Mouse (Mus musculus): ENCODE data around the gene Btc.

The Btc gene

GRCm38 (mm10) chr5:91402339-91403211, at the start of gene Btc:
TSS of gene Btc (minus strand) at chr5:91402994.
- in situ Hi-C loops (cut with MboI), result no loop called here

- in situ Hi-C loops (cut with MboI), result no loop called here
Measured at GRCm38 (mm10) chr5:91444981-91445517, 42.3 kb upstream of the Btc start.

GRCm38 (mm10) chr5:91436563-91436962, 33.8 kb upstream of the Btc start:
- in situ Hi-C loops (cut with MboI), result no loop called here

- in situ Hi-C loops (cut with MboI), result no loop called here
Measured at GRCm38 (mm10) chr5:91434723-91435658, 32.2 kb upstream of the Btc start.

- in situ Hi-C loops (cut with MboI), result no loop called here
Measured at GRCm38 (mm10) chr5:91428547-91428946, 25.8 kb upstream of the Btc start.

GRCm38 (mm10) chr5:91413814-91414213, 11.0 kb upstream of the Btc start:
- in situ Hi-C loops (cut with MboI), result no loop called here

GRCm38 (mm10) chr5:91404263-91404662, 1.5 kb upstream of the Btc start:
- in situ Hi-C loops (cut with MboI), result no loop called here

GRCm38 (mm10) chr5:91403281-91403680, 487 bp upstream of the Btc start:
- in situ Hi-C loops (cut with MboI), result no loop called here

GRCm38 (mm10) chr5:91400493-91401096, 2.2 kb downstream of the Btc start:
- in situ Hi-C loops (cut with MboI), result no loop called here

- in situ Hi-C loops (cut with MboI), result no loop called here
Measured at GRCm38 (mm10) chr5:91375467-91375866, 27.3 kb downstream of the Btc start.

- in situ Hi-C loops (cut with MboI), result no loop called here
Measured at GRCm38 (mm10) chr5:91368061-91368565, 34.7 kb downstream of the Btc start.

GRCm38 (mm10) chr5:91366925-91367324, 35.9 kb downstream of the Btc start:
- in situ Hi-C loops (cut with MboI), result no loop called here

GRCm38 (mm10) chr5:91363274-91363991, 39.4 kb downstream of the Btc start:
- in situ Hi-C loops (cut with MboI), result no loop called here

- in situ Hi-C loops (cut with MboI), result no loop called here
Measured at GRCm38 (mm10) chr5:91352645-91353044, 50.1 kb downstream of the Btc start.

- in situ Hi-C loops (cut with MboI), result no loop called here
Measured at GRCm38 (mm10) chr5:91345681-91346080, 57.1 kb downstream of the Btc start.

GRCm38 (mm10) chr5:91345064-91345463, 57.7 kb downstream of the Btc start:
- in situ Hi-C loops (cut with MboI), result no loop called here

- in situ Hi-C loops (cut with MboI), result no loop called here
Measured at GRCm38 (mm10) chr5:91341981-91342760, 60.6 kb downstream of the Btc start.

- in situ Hi-C loops (cut with MboI), result no loop called here
Measured at GRCm38 (mm10) chr5:91334227-91334626, 68.6 kb downstream of the Btc start.

GRCm38 (mm10) chr5:91332079-91332865, 70.5 kb downstream of the Btc start:
- in situ Hi-C loops (cut with MboI), result no loop called here
